Mouse (Mus musculus) testis, adult 2 months (tissue): ENCODE data around the gene Mcts2.

ENCODE experiments used
- CTCF ChIP-seq: fragments of 200-500 bp; IDR thresholded peaks from 2 replicates; pipeline ENCODE4 v1.5.1; 2012; ENCODE audit warnings: low read depth, mild to moderate bottlenecking, inconsistent platforms, low read length, moderate library complexity; ENCODE audit not compliant: control insufficient read depth, insufficient read depth, insufficient replicate concordance
- POLR2A ChIP-seq: fragments of 200-500 bp; IDR thresholded peaks from 2 replicates; pipeline ENCODE4 v1.6.1; 2012; ENCODE audit warnings: low read depth, mild to moderate bottlenecking, inconsistent platforms, low read length, moderate library complexity; ENCODE audit not compliant: control insufficient read depth

DNA sequence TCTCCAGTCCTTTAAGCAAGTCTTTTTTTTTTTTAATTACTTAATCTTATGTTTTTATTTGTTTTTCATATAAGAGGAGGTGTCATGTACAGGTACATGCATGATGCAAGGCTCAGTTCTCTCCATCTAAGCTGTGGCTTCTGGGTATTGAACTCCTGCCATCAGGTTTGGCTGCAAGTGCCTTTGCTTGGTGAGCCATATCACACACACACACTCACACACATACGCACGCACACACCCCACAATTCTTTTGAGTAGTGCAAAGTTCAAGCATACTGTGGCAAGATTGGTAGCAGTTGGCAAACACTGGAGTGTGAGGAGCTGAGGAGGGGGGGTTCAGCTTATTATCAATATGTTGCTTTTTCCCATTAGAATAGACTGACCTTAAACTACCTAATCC is 46.4 kb downstream of the Mcts2 start:
- TF ChIP-seq CTCF = no peak
- TF ChIP-seq POLR2A = no peak
